Comparison of ENCODE assay signal across 19 mouse cellular contexts in genomic region chr3:100194210-100194609, GRCm38 (mm10). TPM values are rescaled to one million over a fixed set of nuclear protein-coding genes. Genes with fewer than 3 reads are reported as not detected.
DNase-seq lines count a peak whose midpoint lies in the region; ATAC-seq and TF ChIP-seq lines count a peak whose summit lies in the region.
"Had no signal": no experiment of that assay in that cellular context is flagged by ENCODE, and none has a peak within 500 bp of the region (broad histone marks: within the 10 kb centered on the region; RNA-seq: fewer than 3 reads in every experiment).

No protein-coding gene starts in this region.

- peak; percentile 36 for DNase-seq in kidney, adult 9 months
- no peak for DNase-seq in kidney, adult 18-20 months
- DNase-seq in 416B (ENCODE audit: low read depth), result peak; percentile 32
- peak; percentile 46 for DNase-seq in embryo, embryonic 10 days (ENCODE audit: low spot score)
- peak; percentile 25 for DNase-seq in forelimb bud, embryonic 11.5 days (ENCODE audit: low read depth, low spot score)
- no peak for DNase-seq in midbrain, postnatal 0 days (ENCODE audit: low spot score)
- DNase-seq in T-cell, adult 2 months (ENCODE audit: low spot score), result no peak
- DNase-seq: cerebellum, adult 9-11 months; lung, adult 18-20 months; right cerebral cortex, postnatal 14 days; thymus, postnatal 14 days had no signal

- no peak for ATAC-seq in midbrain, embryonic 16.5 days
- no peak for ATAC-seq in midbrain, postnatal 0 days (ENCODE audit: low FRiP score)
- ATAC-seq: Patski had no signal

- no peaks in the 10 kb centered on the region for H3K9me3 ChIP-seq in midbrain, embryonic 16.5 days (replicated peaks; ENCODE audit: control insufficient read depth, low read length, poor library complexity, severe bottlenecking)
- no peaks in the 10 kb centered on the region for H3K9me3 ChIP-seq in midbrain, postnatal 0 days (ENCODE audit: low read length)
- H3K9me3 ChIP-seq: forebrain, embryonic 10.5 days; hindbrain, embryonic 15.5 days; megakaryocyte, embryonic 14.5 days; neural tube, embryonic 13.5 days had no signal

- no peaks in the 10 kb centered on the region for H3K4me1 ChIP-seq in midbrain, embryonic 16.5 days (ENCODE audit: control insufficient read depth, insufficient read depth, low read length)
- H3K4me1 ChIP-seq in midbrain, postnatal 0 days (ENCODE audit: insufficient read depth, low read length), result no peaks in the 10 kb centered on the region
- H3K4me1 ChIP-seq: forebrain, embryonic 10.5 days; hindbrain, embryonic 15.5 days had no signal

- no peak overlapping the region for H3K4me3 ChIP-seq in midbrain, embryonic 16.5 days (ENCODE audit: low read depth, low read length)
- H3K4me3 ChIP-seq in midbrain, postnatal 0 days (ENCODE audit: low read depth, low read length), result no peak overlapping the region
- H3K4me3 ChIP-seq: forebrain, embryonic 10.5 days; hindbrain, embryonic 15.5 days; megakaryocyte, embryonic 14.5 days; neural tube, embryonic 13.5 days had no signal

- H3K9ac ChIP-seq in midbrain, embryonic 16.5 days (ENCODE audit: low read depth, low read length), result no peak overlapping the region
- no peak overlapping the region for H3K9ac ChIP-seq in midbrain, postnatal 0 days (replicated peaks; ENCODE audit: low read length, poor library complexity, severe bottlenecking)
- H3K9ac ChIP-seq: hindbrain, embryonic 15.5 days; neural tube, embryonic 13.5 days had no signal

- H3K27ac ChIP-seq in midbrain, embryonic 16.5 days (ENCODE audit: low read length), result no peak overlapping the region
- H3K27ac ChIP-seq in midbrain, postnatal 0 days (ENCODE audit: low read depth, low read length), result no peak overlapping the region
- H3K27ac ChIP-seq: forebrain, embryonic 10.5 days; hindbrain, embryonic 15.5 days; neural tube, embryonic 13.5 days; stomach, postnatal 0 days had no signal

- H3K4me2 ChIP-seq in midbrain, embryonic 16.5 days (ENCODE audit: low read length), result no peak overlapping the region
- no peak overlapping the region for H3K4me2 ChIP-seq in midbrain, postnatal 0 days (ENCODE audit: low read depth, low read length, poor library complexity, severe bottlenecking)
- H3K4me2 ChIP-seq: heart, embryonic 11.5 days; hindbrain, embryonic 15.5 days; neural tube, embryonic 13.5 days had no signal

- no peaks in the 10 kb centered on the region for H3K27me3 ChIP-seq in midbrain, embryonic 16.5 days (ENCODE audit: control insufficient read depth, insufficient read depth, low read depth, low read length)
- H3K27me3 ChIP-seq in midbrain, postnatal 0 days (ENCODE audit: insufficient read depth, low read length), result no peaks in the 10 kb centered on the region
- H3K27me3 ChIP-seq: hindbrain, embryonic 15.5 days; megakaryocyte, embryonic 14.5 days; neural tube, embryonic 13.5 days; Patski had no signal

- 73% methylated on average over 5 of the region's 5 CpGs for WGBS in midbrain, embryonic 16.5 days
- 77% methylated on average over 5 of the region's 5 CpGs for WGBS in midbrain, postnatal 0 days

- H3K36me3 ChIP-seq in midbrain, embryonic 16.5 days (ENCODE audit: control insufficient read depth, insufficient read depth, low read length), result peaks cover 8% of the 10 kb centered on the region
- peaks cover 34% of the 10 kb centered on the region for H3K36me3 ChIP-seq in midbrain, postnatal 0 days (ENCODE audit: insufficient read depth, low read length)

- TF ChIP-seq CTCF in midbrain, postnatal 0 days (IDR thresholded peaks at IDR 0.05), result no peak

RNA-seq across cellular contexts. Expression of gene Wdr3, which starts 32.0 kb away (rescaled TPM):
- polyA plus RNA-seq in midbrain, embryonic 16.5 days (2015; fragmentation: Nextera tagmentation; extraction: Ambion mirVana), result 32.0 and 44.2 TPM in 2 replicates
- 13.8 and 20.0 TPM in 2 replicates for total RNA-seq in midbrain, postnatal 0 days (2014; rRNA removed)
- polyA plus RNA-seq in midbrain, postnatal 0 days (2015; fragmentation: Nextera tagmentation; extraction: Ambion mirVana), result 20.6 and 22.9 TPM in 2 replicates

RNA-seq across cellular contexts. Expression of gene Gdap2, which starts 32.0 kb away (rescaled TPM):
- 37.7 and 42.9 TPM in 2 replicates for polyA plus RNA-seq in midbrain, embryonic 16.5 days (2015; fragmentation: Nextera tagmentation; extraction: Ambion mirVana)
- 33.8 and 47.3 TPM in 2 replicates for total RNA-seq in midbrain, postnatal 0 days (2014; rRNA removed)
- polyA plus RNA-seq in midbrain, postnatal 0 days (2015; fragmentation: Nextera tagmentation; extraction: Ambion mirVana), result 21.6 and 24.4 TPM in 2 replicates

Comparison
In these comparisons a context has a peak if more than half of its experiments do, and no peak if none do; other contexts are left out.
1. DNase-seq: peak in kidney, adult 9 months (single experiment), 416B (single experiment), embryo, embryonic 10 days (single experiment) and forelimb bud, embryonic 11.5 days (single experiment); none in kidney, adult 18-20 months (single experiment), midbrain, postnatal 0 days (single experiment) and T-cell, adult 2 months (single experiment).